Mouse (Mus musculus): Measurements from ENCODE around the gene Kcnf1.

Gene Kcnf1

DNA sequence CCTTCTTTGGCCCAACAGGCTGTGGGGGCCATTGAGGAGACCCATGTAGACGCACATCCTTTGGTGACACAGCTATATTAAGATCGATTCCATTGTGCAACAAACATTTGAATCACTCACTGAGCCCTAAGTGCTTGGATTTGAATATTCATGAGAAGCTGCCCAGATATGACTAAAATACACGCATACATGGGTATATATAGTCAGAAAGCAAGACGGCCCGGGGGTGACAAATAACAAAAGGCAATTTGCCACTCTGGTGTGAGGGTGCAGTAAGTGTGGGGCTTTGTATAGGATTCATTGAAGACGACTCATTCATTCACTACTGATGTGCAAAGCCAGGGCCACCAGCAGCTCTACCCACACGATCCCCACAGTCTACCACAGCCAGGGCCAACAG lies 17.1 kb downstream of the Kcnf1 start:
- no peak for DNase-seq (ENCODE audit: low spot score in 2 of 2)

- DNase-seq (ENCODE audit: low spot score in 2 of 2): no peak
Measured at GRCm38 (mm10) chr12:17157558-17157957, 19.1 kb downstream of the Kcnf1 start.

- no peak for DNase-seq (ENCODE audit: low spot score in 2 of 2)
Measured at GRCm38 (mm10) chr12:17155781-17156180, 20.9 kb downstream of the Kcnf1 start.

DNA sequence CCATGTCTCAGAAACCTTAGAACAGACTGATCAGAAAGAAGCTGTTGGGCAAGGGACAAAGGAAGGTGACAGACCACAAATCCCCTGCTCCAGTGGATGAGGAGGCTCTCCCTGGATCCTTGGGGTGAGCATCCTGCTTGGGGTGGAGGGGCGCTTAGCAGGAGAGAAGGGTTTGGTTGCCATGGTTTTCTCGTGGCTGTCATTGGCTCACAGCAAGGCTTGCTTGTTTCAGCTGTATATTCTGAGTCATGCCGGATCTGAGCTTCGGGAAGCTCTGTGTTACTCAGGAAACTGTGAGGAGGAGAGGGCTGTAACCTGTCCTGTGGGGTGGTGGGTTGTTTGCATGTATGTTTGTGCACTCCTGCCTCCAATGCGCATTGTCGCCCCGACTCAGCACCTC lies 23.8 kb downstream of the Kcnf1 start:
- DNase-seq (ENCODE audit: low spot score in 2 of 2): no peak

DNA sequence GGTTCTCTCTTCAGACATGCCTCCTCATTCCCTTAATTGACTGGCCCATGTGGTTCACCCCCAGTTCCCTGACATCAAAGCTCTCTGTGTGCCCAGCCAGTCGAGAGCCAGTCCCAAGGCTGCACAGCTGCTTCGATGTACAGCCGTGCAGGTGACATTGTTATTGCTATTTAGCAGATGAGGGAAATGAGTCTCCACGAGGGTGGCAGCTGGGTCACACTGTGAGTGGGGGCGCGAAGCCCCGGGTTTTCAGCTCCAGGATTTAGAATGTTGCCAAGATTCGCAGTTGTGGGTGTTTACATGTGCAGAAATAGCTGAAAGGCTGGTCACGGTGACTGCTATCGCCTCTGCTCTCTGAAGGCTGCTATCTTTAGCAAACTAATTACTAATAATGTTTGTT lies 27.8 kb downstream of the Kcnf1 start:
- no peak for DNase-seq (ENCODE audit: low spot score in 2 of 2)

DNA sequence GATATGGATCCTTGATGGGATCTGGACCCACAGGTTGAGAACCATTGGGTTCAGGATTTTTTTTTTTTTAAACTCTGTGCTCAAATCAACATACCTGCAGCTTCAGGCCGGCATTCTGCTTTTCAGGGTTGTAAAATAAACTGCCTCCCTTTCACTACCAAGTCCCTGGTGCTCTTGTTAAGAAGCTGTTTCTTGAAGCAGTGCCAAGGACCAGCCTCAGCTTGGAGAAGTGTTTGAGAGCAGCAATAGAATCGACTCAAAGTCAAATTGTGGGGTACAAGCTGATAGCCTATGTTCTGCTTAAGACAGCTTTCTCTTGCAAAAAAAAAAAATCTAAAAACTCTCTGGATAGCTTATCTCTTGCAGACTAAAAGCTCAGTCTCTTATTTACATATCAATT lies 34.9 kb downstream of the Kcnf1 start:
- no peak for DNase-seq (ENCODE audit: low spot score in 2 of 2)

DNA sequence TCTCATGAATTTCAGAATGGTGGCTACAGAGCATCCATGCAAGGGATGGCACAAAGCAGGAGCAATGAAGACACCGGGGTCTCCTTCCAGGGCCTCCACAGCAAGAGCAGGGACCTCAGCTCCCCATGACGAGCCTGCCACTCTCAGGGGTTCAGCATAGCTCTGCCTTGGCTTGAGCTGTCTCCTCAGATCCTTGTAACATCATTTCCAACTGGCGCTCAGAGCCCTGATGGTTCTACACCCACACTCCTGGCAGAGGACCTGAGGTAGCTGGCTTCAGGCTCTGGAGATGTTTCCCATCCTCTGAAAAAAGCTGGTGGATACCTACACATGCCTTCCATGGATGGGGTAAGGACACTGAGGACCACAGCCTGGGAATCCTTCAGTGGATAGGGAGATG lies 36.3 kb downstream of the Kcnf1 start:
- no peak for DNase-seq (ENCODE audit: low spot score in 2 of 2)

- no peak for DNase-seq (ENCODE audit: low spot score in 2 of 2)
Measured at GRCm38 (mm10) chr12:17134546-17135096, 42.1 kb downstream of the Kcnf1 start.

DNA sequence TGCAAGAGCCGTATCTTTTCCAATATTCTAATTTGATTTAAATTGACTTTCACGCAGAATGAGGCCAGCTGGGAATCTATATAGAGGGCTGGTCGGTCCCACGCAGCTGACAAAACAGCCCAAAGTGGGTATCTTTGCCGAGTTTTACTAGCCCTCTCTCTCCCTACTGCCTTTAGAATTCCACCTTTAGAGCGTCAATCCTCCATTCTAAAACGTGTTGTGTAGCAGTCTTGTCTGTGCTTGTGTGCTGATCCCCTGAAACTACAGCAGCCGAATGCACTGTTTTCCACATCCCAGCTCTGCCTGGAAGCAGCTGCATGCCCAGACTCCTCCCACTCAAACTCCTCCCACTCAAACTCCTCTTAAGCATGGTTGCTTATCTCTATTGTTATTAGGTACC lies 44.4 kb downstream of the Kcnf1 start:
- no peak for DNase-seq (ENCODE audit: low spot score in 2 of 2)

GRCm38 (mm10) chr12:17131563-17131962 lies 45.1 kb downstream of the Kcnf1 start:
- DNase-seq (ENCODE audit: low spot score in 2 of 2): no peak

DNA sequence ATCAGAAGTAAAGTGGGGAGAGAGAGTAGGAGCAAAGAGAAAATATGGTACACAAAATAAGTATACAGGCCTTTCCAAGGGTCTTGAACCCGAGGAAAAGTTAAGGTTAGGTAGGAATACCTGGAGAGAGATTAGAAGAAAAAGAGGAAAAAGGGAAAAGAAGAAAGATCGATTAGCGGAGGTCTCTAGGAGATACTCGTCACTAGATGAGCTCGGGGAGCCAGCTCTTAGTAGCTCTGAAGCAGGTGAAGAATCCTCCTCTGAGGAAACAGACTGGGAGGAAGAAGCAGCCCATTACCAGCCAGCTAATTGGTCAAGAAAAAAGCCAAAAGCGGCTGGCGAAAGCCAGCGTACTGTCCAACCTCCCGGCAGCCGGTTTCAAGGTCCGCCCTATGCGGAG lies 53.8 kb downstream of the Kcnf1 start:
- peak in 1 of 2 experiments; percentile 27 for DNase-seq (ENCODE audit: low spot score in 2 of 2)
